Mouse (Mus musculus) limb, embryonic 12.5 days (tissue): ENCODE measurements around the gene Kctd7. TPM values are rescaled to one million over a fixed set of nuclear protein-coding genes. Genes with fewer than 3 reads are reported as not detected.
A peak's percentile ranks its signal among the peaks of the same experiment; 100 is the strongest.

ENCODE experiments used
- ATAC-seq: fragments of 200-750 bp; cut with Nextera tagmentation; 2 replicates; pipeline ENCODE4 v1.8.0; 2017; ENCODE audit warnings: low read depth, moderate TSS enrichment; ENCODE audit not compliant: insufficient number of reproducible peaks, insufficient read depth, low FRiP score, low TSS enrichment
- H3K27ac ChIP-seq: fragments of 300-500 bp; sonication (generic); 2 replicates; pipeline ENCODE4 v1.5.1; 2016; ENCODE audit warnings: mild to moderate bottlenecking, moderate library complexity
- H3K27me3 ChIP-seq: fragments of 300-500 bp; sonication (generic); 2 replicates; pipeline ENCODE4 v1.6.1; 2016; ENCODE audit warnings: mild to moderate bottlenecking, moderate library complexity
- H3K36me3 ChIP-seq: fragments of 300-500 bp; sonication (generic); 2 replicates; pipeline ENCODE4 v1.6.1; 2016; ENCODE audit warnings: mild to moderate bottlenecking, moderate library complexity
- H3K4me1 ChIP-seq: fragments of 300-500 bp; sonication (generic); replicated peaks from 2 replicates; pipeline ENCODE4 v1.6.1; 2016
- H3K4me2 ChIP-seq: fragments of 300-500 bp; sonication (generic); 2 replicates; pipeline ENCODE4 v1.6.1; 2016; ENCODE audit warnings: mild to moderate bottlenecking, moderate library complexity
- H3K4me3 ChIP-seq: fragments of 300-500 bp; sonication (generic); replicated peaks from 2 replicates; pipeline ENCODE4 v1.5.1; 2016; ENCODE audit warnings: mild to moderate bottlenecking
- H3K9ac ChIP-seq: fragments of 300-500 bp; sonication (generic); replicated peaks from 2 replicates; pipeline ENCODE4 v1.6.1; 2016; ENCODE audit warnings: mild to moderate bottlenecking, moderate library complexity
- H3K9me3 ChIP-seq: fragments of 300-500 bp; sonication (generic); 2 replicates; pipeline ENCODE4 v1.6.1; 2016; ENCODE audit warnings: mild to moderate bottlenecking, moderate library complexity
- WGBS: fragments of 180-500 bp; shearing (Covaris S2); methylation state at CpG from one replicate; pipeline ENCODE4 v1.1.7; 2016; 5-methylcytosine and 5-hydroxymethylcytosine counted together
- polyA plus RNA-seq: library from polyadenylated mRNA; unstranded; fragments of >200 nt; fragmentation: Nextera tagmentation; extraction: Ambion mirVana; gene quantifications from 2 replicates; pipeline ENCODE4 v1.2.1, GENCODE M21; 2016

The Kctd7 gene
- polyA plus RNA-seq: 6.3 and 6.9 TPM in 2 replicates

- 1% methylated on average over 66 of the region's 66 CpGs for WGBS
- peak; percentile 98 for ATAC-seq
These were observed at the start of gene Kctd7 for GRCm38 (mm10) chr5:130144334-130145312. Kctd7 (plus strand) TSS chr5:130144861.

GRCm38 (mm10) chr5:130096754-130097153 is 47.9 kb upstream of the Kctd7 start:
- H3K4me2 ChIP-seq: no peak overlapping the region
- peaks cover 16% of the 10 kb centered on the region for H3K36me3 ChIP-seq
- H3K9me3 ChIP-seq: 0 out of 2 replicates have a peak, but pooled peaks cover 2% of the 10 kb centered on the region
- no peak overlapping the region for H3K4me3 ChIP-seq
- H3K27ac ChIP-seq: no peak overlapping the region
- no peak overlapping the region for H3K9ac ChIP-seq
- no peaks in the 10 kb centered on the region for H3K4me1 ChIP-seq
- WGBS: 71% methylated on average over 12 of the region's 12 CpGs
- no peak for ATAC-seq
- no peaks in the 10 kb centered on the region for H3K27me3 ChIP-seq

More at GRCm38 (mm10) chr5:130144334-130145312, at the start of gene Kctd7:
- H3K4me1 ChIP-seq: peaks cover 11% of the 10 kb centered on the region
- no peaks in the 10 kb centered on the region for H3K27me3 ChIP-seq
- peak within 1 kb of the TSS; percentile 72 for H3K27ac ChIP-seq
- peaks cover 9% of the 10 kb centered on the region for H3K36me3 ChIP-seq
- no peaks in the 10 kb centered on the region for H3K9me3 ChIP-seq
- peak within 1 kb of the TSS; percentile 65 for H3K4me3 ChIP-seq
- peak within 1 kb of the TSS; percentile 79 for H3K9ac ChIP-seq
- peak within 1 kb of the TSS; percentile 88 for H3K4me2 ChIP-seq

GRCm38 (mm10) chr5:130097837-130098236 is 46.8 kb upstream of the Kctd7 start:
- Histone ChIP-seq H3K4me2 (no peak overlapping the region), H3K4me3 (no peak overlapping the region), H3K27me3 (no peaks in the 10 kb centered on the region), H3K27ac (no peak overlapping the region), H3K36me3 (peaks cover 24% of the 10 kb centered on the region), H3K4me1 (no peaks in the 10 kb centered on the region), H3K9ac (no peak overlapping the region), H3K9me3 (0 out of 2 replicates have a peak, but pooled peaks cover 2% of the 10 kb centered on the region)
- no peak for ATAC-seq
- WGBS: 89% methylated on average over 2 of the region's 2 CpGs

GRCm38 (mm10) chr5:130101724-130102123 is 42.9 kb upstream of the Kctd7 start:
- 96% methylated on average over 17 of the region's 17 CpGs for WGBS
- peaks cover 4% of the 10 kb centered on the region; the same call in 1 of the 2 replicates for H3K4me1 ChIP-seq
- H3K9ac ChIP-seq: no peak overlapping the region
- H3K9me3 ChIP-seq: no peaks in the 10 kb centered on the region
- H3K27ac ChIP-seq: no peak overlapping the region
- no peaks in the 10 kb centered on the region for H3K27me3 ChIP-seq
- no peak overlapping the region for H3K4me2 ChIP-seq
- no peak for ATAC-seq
- peaks cover 35% of the 10 kb centered on the region for H3K36me3 ChIP-seq
- H3K4me3 ChIP-seq: no peak overlapping the region

GRCm38 (mm10) chr5:130109348-130109747 is 35.3 kb upstream of the Kctd7 start:
- no peaks in the 10 kb centered on the region for H3K9me3 ChIP-seq
- peaks cover 45% of the 10 kb centered on the region for H3K36me3 ChIP-seq
- no peak for ATAC-seq
- no peak overlapping the region for H3K4me3 ChIP-seq
- no peaks in the 10 kb centered on the region for H3K27me3 ChIP-seq
- H3K4me2 ChIP-seq: no peak overlapping the region
- no peak overlapping the region for H3K9ac ChIP-seq
- WGBS: 83% methylated on average over 3 of the region's 3 CpGs
- H3K4me1 ChIP-seq: peaks cover 14% of the 10 kb centered on the region
- H3K27ac ChIP-seq: peak overlapping the region; percentile 50; the same call in 1 of the 2 replicates

- H3K4me3 ChIP-seq: no peak overlapping the region
- H3K27me3 ChIP-seq: no peaks in the 10 kb centered on the region
- H3K9me3 ChIP-seq: no peaks in the 10 kb centered on the region
- H3K4me2 ChIP-seq: no peak overlapping the region
- H3K4me1 ChIP-seq: peaks cover 14% of the 10 kb centered on the region
- H3K9ac ChIP-seq: no peak overlapping the region
- peak overlapping the region; percentile 73 for H3K27ac ChIP-seq
- ATAC-seq: peak; percentile 40
- 61% methylated on average over 12 of the region's 12 CpGs for WGBS
- H3K36me3 ChIP-seq: peaks cover 45% of the 10 kb centered on the region
These were observed 33.8 kb upstream of the Kctd7 start for GRCm38 (mm10) chr5:130110632-130111464.

GRCm38 (mm10) chr5:130112653-130113052 is 32.0 kb upstream of the Kctd7 start:
- Histone ChIP-seq H3K9me3 (no peaks in the 10 kb centered on the region), H3K9ac (no peak overlapping the region), H3K4me3 (no peak overlapping the region), H3K36me3 (peaks cover 51% of the 10 kb centered on the region), H3K4me2 (no peak overlapping the region), H3K4me1 (peaks cover 19% of the 10 kb centered on the region), H3K27me3 (no peaks in the 10 kb centered on the region), H3K27ac (no peak overlapping the region)
- no peak for ATAC-seq

- WGBS: 90% methylated on average over 12 of the region's 12 CpGs
- H3K27me3 ChIP-seq: no peaks in the 10 kb centered on the region
- H3K36me3 ChIP-seq: peaks cover 30% of the 10 kb centered on the region
- H3K4me3 ChIP-seq: no peak overlapping the region
- no peak overlapping the region for H3K9ac ChIP-seq
- no peaks in the 10 kb centered on the region for H3K9me3 ChIP-seq
- ATAC-seq: no peak
- H3K4me2 ChIP-seq: no peak overlapping the region
- peaks cover 27% of the 10 kb centered on the region for H3K4me1 ChIP-seq
- H3K27ac ChIP-seq: no peak overlapping the region; the same call in 1 of the 2 replicates
These were observed 28.5 kb upstream of the Kctd7 start for GRCm38 (mm10) chr5:130116116-130116515.

GRCm38 (mm10) chr5:130116857-130117256 is 27.8 kb upstream of the Kctd7 start:
- Histone ChIP-seq H3K4me3 (no peak overlapping the region), H3K4me1 (peaks cover 23% of the 10 kb centered on the region), H3K27ac (peak overlapping the region; percentile 71), H3K27me3 (no peaks in the 10 kb centered on the region), H3K9ac (no peak overlapping the region), H3K9me3 (no peaks in the 10 kb centered on the region), H3K36me3 (peaks cover 37% of the 10 kb centered on the region), H3K4me2 (no peak overlapping the region)
- no peak for ATAC-seq
- WGBS: 72% methylated on average over 7 of the region's 7 CpGs

- 70% methylated on average over 6 of the region's 6 CpGs for WGBS
- H3K27me3 ChIP-seq: no peaks in the 10 kb centered on the region
- H3K36me3 ChIP-seq: peaks cover 37% of the 10 kb centered on the region
- no peak for ATAC-seq
- peaks cover 22% of the 10 kb centered on the region for H3K4me1 ChIP-seq
- H3K9me3 ChIP-seq: no peaks in the 10 kb centered on the region
- peak overlapping the region; percentile 71 for H3K27ac ChIP-seq
- H3K9ac ChIP-seq: peak overlapping the region; percentile 44; the same call in 1 of the 2 replicates
- no peak overlapping the region for H3K4me2 ChIP-seq
- no peak overlapping the region for H3K4me3 ChIP-seq
These were observed 26.7 kb upstream of the Kctd7 start for GRCm38 (mm10) chr5:130117932-130118331.

- H3K4me3 ChIP-seq: no peak overlapping the region
- H3K9ac ChIP-seq: no peak overlapping the region
- H3K27me3 ChIP-seq: no peaks in the 10 kb centered on the region
- H3K4me1 ChIP-seq: peaks cover 22% of the 10 kb centered on the region
- no peaks in the 10 kb centered on the region for H3K9me3 ChIP-seq
- no peak for ATAC-seq
- H3K27ac ChIP-seq: peak overlapping the region; percentile 72
- peaks cover 27% of the 10 kb centered on the region for H3K36me3 ChIP-seq
- no peak overlapping the region for H3K4me2 ChIP-seq
- 91% methylated on average over 3 of the region's 3 CpGs for WGBS
These were observed 25.4 kb upstream of the Kctd7 start for GRCm38 (mm10) chr5:130119236-130119635.
